ENCODE assay signal across 14 mouse cellular contexts in the genomic region with DNA sequence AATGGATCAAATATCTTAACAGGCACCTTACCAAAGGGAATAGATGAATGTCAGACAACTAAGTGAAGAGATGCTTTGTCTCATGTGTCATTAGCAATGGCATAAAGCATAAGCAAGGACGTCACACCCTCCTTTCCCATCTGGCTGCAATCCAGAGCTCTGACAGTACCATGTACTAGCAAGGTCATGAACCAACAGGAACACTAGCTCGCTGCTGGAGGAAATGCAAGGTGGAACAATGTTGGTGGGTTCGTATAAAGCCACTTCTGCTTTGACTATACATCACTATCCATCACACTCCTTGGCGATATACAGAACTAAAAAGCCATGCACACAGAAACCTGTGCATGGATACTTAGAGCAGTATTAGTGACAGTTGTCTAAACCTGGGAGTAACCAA. TPM values are rescaled to one million over a fixed set of nuclear protein-coding genes. Genes with fewer than 3 reads are reported as not detected.
"Had no signal": no experiment of that assay in that cellular context is flagged by ENCODE, and none has a peak within 500 bp of the region (broad histone marks: within the 10 kb centered on the region; RNA-seq: fewer than 3 reads in every experiment).

No protein-coding gene starts in this region.

- H3K27me3 ChIP-seq: liver, embryonic 15.5 days; midbrain, embryonic 13.5 days had no signal

- DNase-seq: kidney, adult 9 months; kidney, postnatal 36 days; lung, adult 2 months; right cerebral cortex, adult 18-20 months; right cerebral cortex, postnatal 25 days; thymus, postnatal 14 days had no signal

- ATAC-seq: lung, postnatal 0 days; midbrain, embryonic 13.5 days had no signal

- H3K36me3 ChIP-seq: limb, embryonic 10.5 days; liver, embryonic 15.5 days; midbrain, embryonic 13.5 days had no signal

RNA-seq across cellular contexts. Expression of a gene that starts 43.8 kb away (rescaled TPM):
- total RNA-seq: layer of hippocampus, adult 2 months; layer of hippocampus, postnatal 14 days; left cerebral cortex, adult 18-20 months; left cerebral cortex, postnatal 10 days had no signal
